In genomic region chr1:183510759-183511158, GRCm38 (mm10) we compare ENCODE assay signal across 13 mouse cellular contexts.
DNase-seq lines count a peak whose midpoint lies in the region; ATAC-seq lines count a peak whose summit lies in the region.
"Had no signal": no experiment of that assay in that cellular context is flagged by ENCODE, and none has a peak within 500 bp of the region (broad histone marks: within the 10 kb centered on the region; RNA-seq: fewer than 3 reads in every experiment).

No protein-coding gene starts in this region.

- H3K9ac ChIP-seq in forebrain, embryonic 12.5 days, result no peak overlapping the region
- H3K9ac ChIP-seq: lung, embryonic 14.5 days had no signal

- peak; percentile 88 for ATAC-seq in monocyte, adult 5-6 weeks (replicated peaks; ENCODE audit: insufficient number of reproducible peaks, low FRiP score, low TSS enrichment, poor library complexity, severe bottlenecking)
- ATAC-seq in forebrain, embryonic 12.5 days (ENCODE audit: low FRiP score), result no peak
- ATAC-seq: hindbrain, embryonic 16.5 days had no signal

- H3K36me3 ChIP-seq in forebrain, embryonic 12.5 days (replicated peaks), result no peaks in the 10 kb centered on the region
- H3K36me3 ChIP-seq: forebrain, embryonic 10.5 days had no signal

- no peak overlapping the region for H3K27ac ChIP-seq in forebrain, embryonic 12.5 days
- H3K27ac ChIP-seq: forebrain, embryonic 10.5 days had no signal

- no peak overlapping the region for H3K4me2 ChIP-seq in forebrain, embryonic 12.5 days
- H3K4me2 ChIP-seq: lung, embryonic 14.5 days had no signal

- WGBS in forebrain, embryonic 12.5 days, result 89% methylated on average over 10 of the region's 10 CpGs

- DNase-seq in heart, adult 18-20 months, result peak; percentile 26 to 62
- DNase-seq in heart, postnatal 25 days (ENCODE audit: low spot score), result no peak
- DNase-seq in lung, postnatal 25 days (ENCODE audit: low spot score), result peak; percentile 9
- no peak for DNase-seq in lung, postnatal 14 days
- peak; percentile 33 for DNase-seq in c-Kit-positive CD71-negative TER-119-negative erythroid progenitor cells, embryonic 14.5 days (ENCODE audit: low read depth)
- DNase-seq in retina, embryonic 14.5 days (ENCODE audit: low spot score), result no peak
- DNase-seq: lung, embryonic 14.5 days; spleen, adult 18-20 months; thymus, adult 18-20 months had no signal

- no peak overlapping the region for H3K4me3 ChIP-seq in forebrain, embryonic 12.5 days (replicated peaks)
- H3K4me3 ChIP-seq: forebrain, embryonic 10.5 days had no signal

- H3K27me3 ChIP-seq in forebrain, embryonic 12.5 days, result no peaks in the 10 kb centered on the region

- intact Hi-C loops in heart, postnatal 25 days (cut with DNase I), result no loop called here

- H3K9me3 ChIP-seq in forebrain, embryonic 12.5 days, result no peaks in the 10 kb centered on the region
- H3K9me3 ChIP-seq: forebrain, embryonic 10.5 days had no signal

- no peaks in the 10 kb centered on the region for H3K4me1 ChIP-seq in forebrain, embryonic 12.5 days
- H3K4me1 ChIP-seq: forebrain, embryonic 10.5 days had no signal

Comparison
In these comparisons a context has a peak if more than half of its experiments do, and no peak if none do; other contexts are left out.
1. DNase-seq: peak in heart, adult 18-20 months (2 of 2), lung, postnatal 25 days (single experiment) and c-Kit-positive CD71-negative TER-119-negative erythroid progenitor cells, embryonic 14.5 days (single experiment); none in heart, postnatal 25 days (single experiment), lung, postnatal 14 days (single experiment) and retina, embryonic 14.5 days (single experiment).